Mouse (Mus musculus): ENCODE measurements around the gene Gabarap. TPM values are rescaled to one million over a fixed set of nuclear protein-coding genes. Genes with fewer than 3 reads are reported as not detected.
A peak's percentile ranks its signal among the peaks of the same experiment; 100 is the strongest.

Gabarap gene
- polyA plus RNA-seq, 1 experiment from 2014 or later, result 527 TPM

- Histone ChIP-seq H3K4me2 (no peak overlapping the region), H3K27ac (no peak overlapping the region), H3K36me3 (replicated peaks) (no peaks in the 10 kb centered on the region), H3K4me1 (no peaks in the 10 kb centered on the region), H3K4me3 (replicated peaks) (no peak overlapping the region), H3K9ac (no peak overlapping the region), H3K9me3 (no peaks in the 10 kb centered on the region), H3K27me3 (peaks cover 26% of the 10 kb centered on the region)
- ATAC-seq (ENCODE audit: low FRiP score), result no peak
- WGBS, result 73% methylated on average over 1 of the region's 1 CpGs
Observed at GRCm38 (mm10) chr11:69956218-69956617, 34.7 kb upstream of the Gabarap start.

GRCm38 (mm10) chr11:69960616-69961015 lies 30.3 kb upstream of the Gabarap start:
- Histone ChIP-seq H3K4me1 (no peaks in the 10 kb centered on the region), H3K9ac (no peak overlapping the region), H3K4me3 (replicated peaks) (no peak overlapping the region), H3K27ac (no peak overlapping the region), H3K36me3 (replicated peaks) (no peaks in the 10 kb centered on the region), H3K9me3 (no peaks in the 10 kb centered on the region), H3K4me2 (no peak overlapping the region), H3K27me3 (peaks cover 63% of the 10 kb centered on the region)
- ATAC-seq (ENCODE audit: low FRiP score), result no peak
- WGBS, result 23% methylated on average over 5 of the region's 5 CpGs

GRCm38 (mm10) chr11:69961841-69962240 lies 29.1 kb upstream of the Gabarap start:
- Histone ChIP-seq H3K36me3 (replicated peaks) (no peaks in the 10 kb centered on the region), H3K4me2 (no peak overlapping the region), H3K9me3 (no peaks in the 10 kb centered on the region), H3K27me3 (peaks cover 75% of the 10 kb centered on the region), H3K9ac (no peak overlapping the region), H3K27ac (no peak overlapping the region), H3K4me3 (replicated peaks) (no peak overlapping the region), H3K4me1 (peaks cover 11% of the 10 kb centered on the region)
- WGBS, result 61% methylated on average over 5 of the region's 5 CpGs
- ATAC-seq (ENCODE audit: low FRiP score), result no peak

GRCm38 (mm10) chr11:69964650-69965270 lies 26.2 kb upstream of the Gabarap start, which contains the start of gene Cldn7:
Gene Cldn7 (plus strand): TSS chr11:69964779.
- H3K9ac ChIP-seq, result no peak within 1 kb of the TSS
- H3K4me2 ChIP-seq, result no peak within 1 kb of the TSS
- no peak within 1 kb of the TSS for H3K27ac ChIP-seq
- 10% methylated on average over 24 of the region's 24 CpGs for WGBS
- no peak for ATAC-seq (ENCODE audit: low FRiP score)
- H3K9me3 ChIP-seq, result no peaks in the 10 kb centered on the region
- peaks cover 17% of the 10 kb centered on the region for H3K36me3 ChIP-seq (replicated peaks)
- H3K4me3 ChIP-seq (replicated peaks), result peak within 1 kb of the TSS; percentile 19
- H3K27me3 ChIP-seq, result peaks cover 80% of the 10 kb centered on the region
- peaks cover 11% of the 10 kb centered on the region for H3K4me1 ChIP-seq

- Histone ChIP-seq H3K4me1 (peaks cover 11% of the 10 kb centered on the region), H3K9ac (no peak overlapping the region), H3K27ac (no peak overlapping the region), H3K36me3 (replicated peaks) (peaks cover 23% of the 10 kb centered on the region), H3K4me2 (peak overlapping the region; percentile 46), H3K4me3 (replicated peaks) (peak overlapping the region; percentile 31), H3K9me3 (no peaks in the 10 kb centered on the region), H3K27me3 (peaks cover 75% of the 10 kb centered on the region)
- no peak for ATAC-seq (ENCODE audit: low FRiP score)
- WGBS, result 1% methylated on average over 49 of the region's 49 CpGs
Observed at GRCm38 (mm10) chr11:69965271-69966005, 25.5 kb upstream of the Gabarap start.

GRCm38 (mm10) chr11:69966006-69966859 lies 24.7 kb upstream of the Gabarap start:
- Histone ChIP-seq H3K36me3 (replicated peaks) (peaks cover 28% of the 10 kb centered on the region), H3K4me2 (peak overlapping the region; percentile 46), H3K27ac (no peak overlapping the region), H3K4me3 (replicated peaks) (peak overlapping the region; percentile 31), H3K9ac (no peak overlapping the region; the same call in 1 of the 2 replicates), H3K27me3 (peaks cover 69% of the 10 kb centered on the region), H3K9me3 (no peaks in the 10 kb centered on the region), H3K4me1 (peaks cover 11% of the 10 kb centered on the region)
- no peak for ATAC-seq (ENCODE audit: low FRiP score)
- 2% methylated on average over 58 of the region's 59 CpGs for WGBS

GRCm38 (mm10) chr11:69966860-69967517 lies 24.0 kb upstream of the Gabarap start:
- Histone ChIP-seq H3K4me3 (replicated peaks) (peak overlapping the region; percentile 31), H3K9me3 (no peaks in the 10 kb centered on the region), H3K27me3 (peaks cover 63% of the 10 kb centered on the region), H3K36me3 (replicated peaks) (peaks cover 35% of the 10 kb centered on the region), H3K9ac (no peak overlapping the region), H3K27ac (no peak overlapping the region), H3K4me1 (peaks cover 11% of the 10 kb centered on the region), H3K4me2 (peak overlapping the region; percentile 46)
- WGBS, result 42% methylated on average over 17 of the region's 17 CpGs
- ATAC-seq (ENCODE audit: low FRiP score), result no peak

- no peaks in the 10 kb centered on the region for H3K9me3 ChIP-seq
- no peak overlapping the region for H3K4me2 ChIP-seq
- H3K27me3 ChIP-seq, result peaks cover 46% of the 10 kb centered on the region
- H3K36me3 ChIP-seq (replicated peaks), result peaks cover 53% of the 10 kb centered on the region
- ATAC-seq (ENCODE audit: low FRiP score), result no peak
- no peak overlapping the region for H3K9ac ChIP-seq
- no peak overlapping the region for H3K4me3 ChIP-seq (replicated peaks)
- WGBS, result 83% methylated on average over 4 of the region's 4 CpGs
- no peak overlapping the region for H3K27ac ChIP-seq
- peaks cover 11% of the 10 kb centered on the region for H3K4me1 ChIP-seq
Observed at GRCm38 (mm10) chr11:69968793-69969192, 22.1 kb upstream of the Gabarap start.

GRCm38 (mm10) chr11:69970222-69970621 lies 20.7 kb upstream of the Gabarap start:
- WGBS, result 88% methylated on average over 6 of the region's 6 CpGs
- Histone ChIP-seq H3K9ac (no peak overlapping the region), H3K27me3 (peaks cover 32% of the 10 kb centered on the region), H3K27ac (no peak overlapping the region), H3K4me3 (replicated peaks) (no peak overlapping the region), H3K4me1 (peaks cover 11% of the 10 kb centered on the region), H3K9me3 (no peaks in the 10 kb centered on the region), H3K36me3 (replicated peaks) (peaks cover 67% of the 10 kb centered on the region), H3K4me2 (no peak overlapping the region)
- ATAC-seq (ENCODE audit: low FRiP score), result no peak

GRCm38 (mm10) chr11:69970775-69971174 lies 20.2 kb upstream of the Gabarap start:
- Histone ChIP-seq H3K9ac (no peak overlapping the region), H3K4me2 (no peak overlapping the region), H3K4me1 (peaks cover 11% of the 10 kb centered on the region), H3K27me3 (peaks cover 26% of the 10 kb centered on the region), H3K27ac (no peak overlapping the region), H3K4me3 (replicated peaks) (no peak overlapping the region), H3K9me3 (no peaks in the 10 kb centered on the region), H3K36me3 (replicated peaks) (peaks cover 72% of the 10 kb centered on the region)
- ATAC-seq (ENCODE audit: low FRiP score), result no peak
- 88% methylated on average over 3 of the region's 3 CpGs for WGBS

GRCm38 (mm10) chr11:69974907-69975306 lies 16.0 kb upstream of the Gabarap start:
- no peaks in the 10 kb centered on the region for H3K9me3 ChIP-seq
- WGBS, result 94% methylated on average over 2 of the region's 2 CpGs
- ATAC-seq (ENCODE audit: low FRiP score), result no peak
- no peak overlapping the region for H3K9ac ChIP-seq
- H3K27me3 ChIP-seq, result no peaks in the 10 kb centered on the region
- no peak overlapping the region for H3K27ac ChIP-seq
- no peak overlapping the region for H3K4me3 ChIP-seq (replicated peaks)
- H3K4me2 ChIP-seq, result no peak overlapping the region
- peaks cover 9% of the 10 kb centered on the region for H3K4me1 ChIP-seq
- H3K36me3 ChIP-seq (replicated peaks), result peaks cover 78% of the 10 kb centered on the region

- Histone ChIP-seq H3K27me3 (no peaks in the 10 kb centered on the region), H3K27ac (no peak overlapping the region), H3K4me3 (replicated peaks) (no peak overlapping the region), H3K4me1 (peaks cover 9% of the 10 kb centered on the region), H3K36me3 (replicated peaks) (peaks cover 68% of the 10 kb centered on the region), H3K9me3 (no peaks in the 10 kb centered on the region), H3K4me2 (no peak overlapping the region), H3K9ac (no peak overlapping the region)
- no peak for ATAC-seq (ENCODE audit: low FRiP score)
- WGBS, result 89% methylated on average over 4 of the region's 4 CpGs
Observed at GRCm38 (mm10) chr11:69976271-69976670, 14.7 kb upstream of the Gabarap start.
